15 mouse cellular contexts compared by ENCODE assay signal in the genomic region with DNA sequence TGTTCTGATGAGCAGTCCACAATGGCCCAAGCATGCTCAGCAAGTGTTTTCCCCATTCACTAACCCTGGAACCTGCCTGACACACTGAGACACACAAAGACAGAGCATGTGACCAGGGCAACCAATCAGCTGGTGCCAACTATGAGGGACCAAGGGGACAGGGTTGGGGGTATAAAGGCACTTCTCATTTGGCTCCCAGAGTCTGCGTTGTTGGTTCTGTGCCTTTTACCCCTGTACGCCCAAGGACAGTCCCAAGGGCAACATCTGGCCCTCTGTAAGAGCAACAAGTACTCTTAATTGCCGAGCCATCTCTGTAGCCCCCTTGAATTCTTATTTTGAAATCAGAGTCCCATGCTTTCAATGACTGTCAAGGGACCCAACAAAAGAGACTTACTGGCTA.
DNase-seq lines count a peak whose midpoint lies in the region.
"Had no signal": no experiment of that assay in that cellular context is flagged by ENCODE, and none has a peak within 500 bp of the region (broad histone marks: within the 10 kb centered on the region; RNA-seq: fewer than 3 reads in every experiment).

No protein-coding gene starts in this region.

- peak; percentile 75 for DNase-seq in heart, adult 11 months
- DNase-seq in heart, adult 9 months (ENCODE audit: low spot score in 2 of 2): no peak
- DNase-seq in testis, postnatal 10 days (ENCODE audit: low spot score): peak; percentile 23
- DNase-seq in testis, postnatal 14 days (ENCODE audit: low spot score): no peak
- no peak for DNase-seq in right cerebral cortex, postnatal 10 days (ENCODE audit: low spot score in 2 of 2)
- DNase-seq: adrenal gland, adult 8-10 months; adrenal gland, postnatal 14 days; adrenal gland, postnatal 36 days; B cell, adult 2 months; cerebellum, adult 11-12 months; cerebellum, adult 2 months; cerebellum, adult 9-10 months; cerebellum, postnatal 10 days; cerebellum, postnatal 25 days; forebrain, postnatal 0 days had no signal

Comparison
In these comparisons a context has a peak if more than half of its experiments do, and no peak if none do; other contexts are left out.
1. DNase-seq: peak in heart, adult 11 months (single experiment) and testis, postnatal 10 days (single experiment); none in heart, adult 9 months (0 of 2), testis, postnatal 14 days (single experiment) and right cerebral cortex, postnatal 10 days (0 of 2).